Mouse (Mus musculus): ENCODE measurements around the gene Adgrv1. TPM values are rescaled to one million over a fixed set of nuclear protein-coding genes. Genes with fewer than 3 reads are reported as not detected.

Adgrv1 gene
- total and polyA plus RNA-seq, 3 experiments, result 0.17 to 0.44 (median 0.27) TPM

DNA sequence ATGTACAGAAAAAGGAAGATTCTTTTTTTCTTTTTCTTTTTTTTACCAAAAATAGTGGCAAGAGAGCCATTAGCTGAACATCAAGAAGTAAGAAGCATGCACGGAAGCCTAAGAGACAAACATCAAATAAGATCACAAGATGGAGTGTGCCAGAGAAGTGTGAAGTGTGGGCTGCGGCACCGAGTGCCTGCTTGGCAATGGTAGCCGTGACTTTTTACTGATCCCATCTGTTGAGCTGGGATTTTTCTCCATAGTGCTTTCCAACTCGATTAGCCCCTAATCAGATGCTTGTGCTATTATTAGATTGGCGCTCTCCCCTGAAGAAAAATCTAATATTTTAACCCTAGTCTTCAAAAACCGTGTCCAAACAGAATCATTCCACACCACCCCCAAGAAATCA, 141.0 kb downstream of the Adgrv1 start:
- in situ Hi-C loops (cut with MboI; ENCODE audit: low pct_ligation_motif_present, low pct_unique_long_range_greater_than_20kb, low sequenced_read_pairs), result no loop called here
- Histone ChIP-seq H3K4me2 (ENCODE audit: insufficient read depth, low read depth, poor library complexity, severe bottlenecking) (no peak overlapping the region), H3K27me3 (replicated peaks) (no peaks in the 10 kb centered on the region), H3K79me2 (replicated peaks; ENCODE audit: control insufficient read depth, extremely low read depth, insufficient read depth, poor library complexity, severe bottlenecking) (no peaks in the 10 kb centered on the region), H3K4me1 (ENCODE audit: control insufficient read depth in 1 of 2, insufficient read depth in 2 of 2) (no peaks in the 10 kb centered on the region), H3K27ac (ENCODE audit: insufficient read depth, low read depth) (no peak overlapping the region), H3K4me3 (replicated peaks in 1 of 3; ENCODE audit: low read depth in 2 of 3, low read length in 2 of 3, poor library complexity in 1 of 3) (no peak overlapping the region), H3K9ac (ENCODE audit: insufficient read depth, low read depth) (no peak overlapping the region), H3K36me3 (replicated peaks in 1 of 2; ENCODE audit: control insufficient read depth in 1 of 2, insufficient read depth in 1 of 2, low read length in 1 of 2) (no peaks in the 10 kb centered on the region), H3K9me3 (replicated peaks; ENCODE audit: low read length) (no peaks in the 10 kb centered on the region)
- dilution Hi-C loops (cut with MboI; ENCODE audit: extremely low pct_ligation_motif_present, extremely low pct_unique_long_range_greater_than_20kb, low sequenced_read_pairs), result no loop called here
- no peak for DNase-seq (ENCODE audit: extremely low read depth)
- no peak for TF ChIP-seq MAZ (IDR thresholded peaks at IDR 0.05; ENCODE audit: low read depth, low read length)
- TF ChIP-seq POLR2A (IDR thresholded peaks at IDR 0.05; ENCODE audit: low read depth, low read length), result no peak
- no peak for TF ChIP-seq EP300 (IDR thresholded peaks at IDR 0.05; ENCODE audit: low read length)
- no peak for TF ChIP-seq NELFE (IDR thresholded peaks at IDR 0.05; ENCODE audit: low read depth, low read length)
- no peak for TF ChIP-seq ZKSCAN1 (IDR thresholded peaks at IDR 0.05; ENCODE audit: borderline replicate concordance, low read depth, low read length)
- no peak for TF ChIP-seq GABPA (IDR thresholded peaks at IDR 0.05; ENCODE audit: insufficient replicate concordance, low read depth, low read length)
- TF ChIP-seq ZMIZ1 (IDR thresholded peaks at IDR 0.05; ENCODE audit: low read depth, low read length), result no peak
- TF ChIP-seq MYC (IDR thresholded peaks at IDR 0.05; ENCODE audit: low read depth, low read length), result no peak
- TF ChIP-seq MEF2A (IDR thresholded peaks at IDR 0.05; ENCODE audit: borderline replicate concordance, low read depth, low read length), result no peak
- no peak for TF ChIP-seq HCFC1 (IDR thresholded peaks at IDR 0.05; ENCODE audit: low read depth, low read length)
- no peak for TF ChIP-seq TCF12 (IDR thresholded peaks at IDR 0.05; ENCODE audit: low read depth, low read length)
- TF ChIP-seq TBP (conservative IDR thresholded peaks at IDR 0.05; ENCODE audit: low read depth, low read length), result no peak
- no peak for TF ChIP-seq MAX (IDR thresholded peaks at IDR 0.05; ENCODE audit: low read length)
- no peak for TF ChIP-seq POLR2AphosphoS2 (IDR thresholded peaks at IDR 0.05; ENCODE audit: low read depth, low read length)
- TF ChIP-seq ZNF384 (IDR thresholded peaks at IDR 0.05; ENCODE audit: low read depth, low read length), result no peak
- TF ChIP-seq CHD1 (IDR thresholded peaks at IDR 0.05; ENCODE audit: low read depth, low read length), result no peak
- no peak for TF ChIP-seq JUN (IDR thresholded peaks at IDR 0.05; ENCODE audit: insufficient read depth, low read depth, low read length)
- no peak for TF ChIP-seq USF2 (conservative IDR thresholded peaks at IDR 0.05; ENCODE audit: low read depth, low read length)
- no peak for TF ChIP-seq MXI1 (IDR thresholded peaks at IDR 0.05; ENCODE audit: low read depth, low read length)
- TF ChIP-seq ELF1 (IDR thresholded peaks at IDR 0.05; ENCODE audit: low read depth, low read length), result no peak

DNA sequence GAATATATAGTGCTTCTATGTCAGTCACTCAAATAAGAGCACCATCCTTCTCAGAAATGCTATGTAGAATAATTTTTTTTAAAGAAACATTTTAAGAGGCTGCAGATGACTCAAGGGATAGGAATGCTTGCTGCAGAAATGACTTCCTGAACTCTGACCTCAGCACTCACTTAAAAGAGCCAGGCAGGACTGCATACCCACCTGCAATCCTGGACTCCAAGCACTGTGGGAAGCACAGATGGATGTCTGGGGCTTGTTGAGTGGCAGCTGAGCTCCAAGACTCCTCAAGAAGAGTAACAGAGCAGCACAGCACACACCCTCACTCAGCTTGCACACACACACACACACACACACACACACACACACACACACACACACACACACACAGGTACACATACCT, 146.0 kb downstream of the Adgrv1 start:
- Histone ChIP-seq H3K4me2 (ENCODE audit: insufficient read depth, low read depth, poor library complexity, severe bottlenecking) (no peak overlapping the region), H3K27me3 (replicated peaks) (no peaks in the 10 kb centered on the region), H3K9ac (ENCODE audit: insufficient read depth, low read depth) (no peak overlapping the region), H3K27ac (ENCODE audit: insufficient read depth, low read depth) (no peak overlapping the region), H3K79me2 (replicated peaks; ENCODE audit: control insufficient read depth, extremely low read depth, insufficient read depth, poor library complexity, severe bottlenecking) (no peaks in the 10 kb centered on the region), H3K9me3 (replicated peaks; ENCODE audit: low read length) (no peaks in the 10 kb centered on the region), H3K36me3 (replicated peaks in 1 of 2; ENCODE audit: control insufficient read depth in 1 of 2, insufficient read depth in 1 of 2, low read length in 1 of 2) (no peaks in the 10 kb centered on the region), H3K4me3 (replicated peaks in 1 of 3; ENCODE audit: low read depth in 2 of 3, low read length in 2 of 3, poor library complexity in 1 of 3) (no peak overlapping the region), H3K4me1 (ENCODE audit: control insufficient read depth in 1 of 2, insufficient read depth in 2 of 2) (no peaks in the 10 kb centered on the region)
- dilution Hi-C loops (cut with MboI; ENCODE audit: extremely low pct_ligation_motif_present, extremely low pct_unique_long_range_greater_than_20kb, low sequenced_read_pairs), result no loop called here
- TF ChIP-seq UBTF (IDR thresholded peaks at IDR 0.05; ENCODE audit: low read depth, low read length), result no peak
- no peak for TF ChIP-seq PAX5 (IDR thresholded peaks at IDR 0.05; ENCODE audit: low read length)
- no peak for TF ChIP-seq POLR2AphosphoS2 (IDR thresholded peaks at IDR 0.05; ENCODE audit: low read depth, low read length)
- no peak for TF ChIP-seq SIN3A (IDR thresholded peaks at IDR 0.05; ENCODE audit: low read length)
- no peak for TF ChIP-seq E2F4 (IDR thresholded peaks at IDR 0.05; ENCODE audit: insufficient replicate concordance, low read depth, low read length)
- TF ChIP-seq ZMIZ1 (IDR thresholded peaks at IDR 0.05; ENCODE audit: low read depth, low read length), result no peak
- TF ChIP-seq USF2 (conservative IDR thresholded peaks at IDR 0.05; ENCODE audit: low read depth, low read length), result no peak
- TF ChIP-seq MYC (IDR thresholded peaks at IDR 0.05; ENCODE audit: low read depth, low read length), result no peak
- TF ChIP-seq CTCF (conservative IDR thresholded peaks at IDR 0.05 in 1 of 2, IDR thresholded peaks at IDR 0.05 in 1 of 2; ENCODE audit: low read depth in 2 of 2, low read length in 2 of 2), result no peak
- no peak for TF ChIP-seq USF1 (IDR thresholded peaks at IDR 0.05; ENCODE audit: low read depth, low read length)
- TF ChIP-seq MAZ (IDR thresholded peaks at IDR 0.05; ENCODE audit: low read depth, low read length), result no peak
- no peak for TF ChIP-seq ZKSCAN1 (IDR thresholded peaks at IDR 0.05; ENCODE audit: borderline replicate concordance, low read depth, low read length)
- TF ChIP-seq MXI1 (IDR thresholded peaks at IDR 0.05; ENCODE audit: low read depth, low read length), result no peak
- no peak for TF ChIP-seq MAFK (IDR thresholded peaks at IDR 0.05; ENCODE audit: insufficient replicate concordance, low read length)
- no peak for TF ChIP-seq POLR2A (IDR thresholded peaks at IDR 0.05; ENCODE audit: low read depth, low read length)
- TF ChIP-seq EP300 (IDR thresholded peaks at IDR 0.05; ENCODE audit: low read length), result no peak
- in situ Hi-C loops (cut with MboI; ENCODE audit: low pct_ligation_motif_present, low pct_unique_long_range_greater_than_20kb, low sequenced_read_pairs), result no loop called here
- no peak for DNase-seq (ENCODE audit: extremely low read depth)

Data from CH12.LX (cell line).